Mouse (Mus musculus) stomach, embryonic 14.5 days (tissue): ENCODE measurements around the gene Tpbg. TPM values are rescaled to one million over a fixed set of nuclear protein-coding genes. Genes with fewer than 3 reads are reported as not detected.
"Not testable (repeated sequence)": the region's sequence is repeated elsewhere in the genome, so short reads cannot be mapped to it uniquely, and the experiment has no call there.

Experiments used
- ATAC-seq: fragments of 200-750 bp; cut with Nextera tagmentation; 2 replicates; pipeline ENCODE4 v1.8.0; 2017; ENCODE audit warnings: low read depth, moderate TSS enrichment; ENCODE audit not compliant: insufficient number of reproducible peaks, insufficient read depth, low FRiP score
- H3K27ac ChIP-seq: fragments of 300-500 bp; sonication (generic); 2 replicates; pipeline ENCODE4 v1.5.1; 2014; ENCODE audit warnings: mild to moderate bottlenecking, low read length, moderate library complexity, mixed read lengths
- H3K27me3 ChIP-seq: fragments of 300-500 bp; sonication (generic); 2 replicates; pipeline ENCODE4 v1.6.1; 2014; ENCODE audit warnings: low read length, control low read depth, mixed read lengths; ENCODE audit not compliant: control insufficient read depth, insufficient read depth
- H3K36me3 ChIP-seq: fragments of 300-500 bp; sonication (generic); 2 replicates; pipeline ENCODE4 v1.6.1; 2014; ENCODE audit warnings: mild to moderate bottlenecking, control low read depth, low read length, moderate library complexity, mixed read lengths; ENCODE audit not compliant: control insufficient read depth, insufficient read depth
- H3K4me1 ChIP-seq: fragments of 300-500 bp; sonication (generic); 2 replicates; pipeline ENCODE4 v1.6.1; 2014; ENCODE audit warnings: low read length, control low read depth, mixed read lengths; ENCODE audit not compliant: control insufficient read depth, insufficient read depth
- H3K4me2 ChIP-seq: fragments of 300-500 bp; sonication (generic); replicated peaks from 2 replicates; pipeline ENCODE4 v1.6.1; 2014; ENCODE audit warnings: low read depth, low read length, control low read depth
- H3K4me3 ChIP-seq: fragments of 300-500 bp; sonication (generic); 2 replicates; pipeline ENCODE4 v1.5.1; 2014; ENCODE audit warnings: low read depth, low read length, control low read depth
- H3K9ac ChIP-seq: fragments of 300-500 bp; sonication (generic); replicated peaks from 2 replicates; pipeline ENCODE4 v1.6.1; 2014; ENCODE audit warnings: low read depth, mild to moderate bottlenecking, control low read depth, low read length, moderate library complexity, mixed read lengths
- H3K9me3 ChIP-seq: fragments of 300-500 bp; sonication (generic); 2 replicates; pipeline ENCODE4 v1.6.1; 2016; ENCODE audit warnings: low read depth, low read length, control low read depth; ENCODE audit not compliant: control insufficient read depth
- WGBS: fragments of 180-500 bp; shearing (Covaris S2); extraction: QIAGEN DNeasy Blood & Tissue Kit; methylation state at CpG from one replicate; pipeline ENCODE4 v1.1.7; 2014; 5-methylcytosine and 5-hydroxymethylcytosine counted together
- polyA plus RNA-seq: library from polyadenylated mRNA; unstranded; fragments of >200 nt; fragmentation: Nextera tagmentation; extraction: Ambion mirVana; gene quantifications from 2 replicates; pipeline ENCODE4 v1.2.1, GENCODE M21; 2014

Tpbg gene
- 13.0 and 14.1 TPM in 2 replicates for polyA plus RNA-seq

- H3K9me3 ChIP-seq: no peaks in the 10 kb centered on the region
- WGBS: 0% methylated on average over 39 of the region's 39 CpGs
- peak within 1 kb of the TSS; percentile 70 for H3K4me3 ChIP-seq
- peak within 1 kb of the TSS; percentile 97 for H3K4me2 ChIP-seq
- peak within 1 kb of the TSS; percentile 78 for H3K27ac ChIP-seq
- H3K4me1 ChIP-seq: peaks cover 8% of the 10 kb centered on the region; the same call in 1 of the 2 replicates
- H3K27me3 ChIP-seq: no peaks in the 10 kb centered on the region
- H3K9ac ChIP-seq: peak within 1 kb of the TSS; percentile 63
- ATAC-seq: peak; percentile 84
- no peaks in the 10 kb centered on the region for H3K36me3 ChIP-seq
Measured at GRCm38 (mm10) chr9:85842351-85843011, at the start of gene Tpbg. Gene Tpbg (plus strand): TSS chr9:85842380.

DNA sequence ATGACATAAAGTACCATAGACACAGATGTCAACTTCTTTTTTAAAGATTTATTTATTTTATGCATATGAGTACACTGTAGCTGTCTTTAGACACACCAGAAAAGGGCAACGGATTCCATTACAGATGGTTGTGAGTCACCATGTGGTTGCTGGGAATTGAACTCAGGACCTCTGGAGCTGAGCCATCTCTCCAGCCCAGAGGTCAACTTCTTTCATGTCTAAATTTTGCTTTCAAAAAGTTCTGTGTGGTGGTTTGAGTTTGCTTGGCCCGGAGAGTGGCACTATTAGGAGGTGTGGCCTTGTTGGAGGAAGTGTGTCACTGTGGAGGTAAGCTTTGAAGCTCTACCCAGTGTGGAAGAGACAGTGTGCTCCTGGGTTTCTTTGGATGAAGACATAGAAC, 40.2 kb upstream of the Tpbg start:
- not testable (repeated sequence) for H3K4me1 ChIP-seq, H3K4me2 ChIP-seq, H3K4me3 ChIP-seq, H3K36me3 ChIP-seq, H3K9ac ChIP-seq, H3K9me3 ChIP-seq, H3K27me3 ChIP-seq, H3K27ac ChIP-seq, ATAC-seq
- WGBS: 85% methylated on average over 2 of the region's 2 CpGs

GRCm38 (mm10) chr9:85802563-85802962, 39.6 kb upstream of the Tpbg start:
- Histone ChIP-seq H3K4me2 (no peak overlapping the region), H3K4me3 (no peak overlapping the region), H3K36me3 (no peaks in the 10 kb centered on the region), H3K4me1 (no peaks in the 10 kb centered on the region), H3K27ac (no peak overlapping the region), H3K9ac (no peak overlapping the region), H3K27me3 (no peaks in the 10 kb centered on the region), H3K9me3 (no peaks in the 10 kb centered on the region)
- ATAC-seq: no peak
- 82% methylated on average over 4 of the region's 4 CpGs for WGBS

DNA sequence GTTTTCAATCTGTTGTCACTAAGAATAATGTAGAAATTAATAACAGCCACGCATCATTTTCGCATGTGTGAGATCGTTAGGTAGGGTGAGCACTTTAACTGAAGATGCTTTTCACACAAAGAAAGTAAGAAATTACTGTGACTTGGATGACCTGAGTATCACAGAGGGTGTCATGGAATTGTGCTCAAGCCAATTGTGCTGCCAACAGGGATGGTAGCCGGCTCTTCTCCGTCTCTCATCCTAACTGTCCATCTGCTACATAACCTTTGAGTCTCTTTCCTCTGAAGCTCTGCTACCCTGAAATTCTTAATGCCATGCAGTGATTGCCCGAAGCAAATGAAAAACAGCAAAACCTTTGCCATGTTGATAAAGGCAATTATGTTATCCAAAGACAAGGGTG, 35.8 kb upstream of the Tpbg start:
- ATAC-seq: no peak
- no peaks in the 10 kb centered on the region for H3K9me3 ChIP-seq
- no peak overlapping the region for H3K4me3 ChIP-seq
- H3K9ac ChIP-seq: no peak overlapping the region
- H3K4me1 ChIP-seq: no peaks in the 10 kb centered on the region
- no peaks in the 10 kb centered on the region for H3K27me3 ChIP-seq
- H3K27ac ChIP-seq: no peak overlapping the region
- H3K36me3 ChIP-seq: no peaks in the 10 kb centered on the region
- 89% methylated on average over 6 of the region's 6 CpGs for WGBS
- no peak overlapping the region for H3K4me2 ChIP-seq

GRCm38 (mm10) chr9:85809246-85809645, 32.9 kb upstream of the Tpbg start:
- no peak overlapping the region for H3K4me2 ChIP-seq
- H3K27me3 ChIP-seq: no peaks in the 10 kb centered on the region
- no peak overlapping the region for H3K27ac ChIP-seq
- no peaks in the 10 kb centered on the region for H3K9me3 ChIP-seq
- H3K4me3 ChIP-seq: no peak overlapping the region
- no peaks in the 10 kb centered on the region for H3K4me1 ChIP-seq
- H3K36me3 ChIP-seq: no peaks in the 10 kb centered on the region
- no peak for ATAC-seq
- no peak overlapping the region for H3K9ac ChIP-seq
- WGBS: 85% methylated on average over 3 of the region's 3 CpGs

- Histone ChIP-seq H3K4me1 (no peaks in the 10 kb centered on the region), H3K4me2 (no peak overlapping the region), H3K27me3 (no peaks in the 10 kb centered on the region), H3K27ac (no peak overlapping the region), H3K36me3 (no peaks in the 10 kb centered on the region), H3K4me3 (no peak overlapping the region), H3K9me3 (no peaks in the 10 kb centered on the region), H3K9ac (no peak overlapping the region)
- WGBS: 89% methylated on average over 11 of the region's 11 CpGs
- ATAC-seq: no peak
Measured at GRCm38 (mm10) chr9:85820829-85821228, 21.4 kb upstream of the Tpbg start.

DNA sequence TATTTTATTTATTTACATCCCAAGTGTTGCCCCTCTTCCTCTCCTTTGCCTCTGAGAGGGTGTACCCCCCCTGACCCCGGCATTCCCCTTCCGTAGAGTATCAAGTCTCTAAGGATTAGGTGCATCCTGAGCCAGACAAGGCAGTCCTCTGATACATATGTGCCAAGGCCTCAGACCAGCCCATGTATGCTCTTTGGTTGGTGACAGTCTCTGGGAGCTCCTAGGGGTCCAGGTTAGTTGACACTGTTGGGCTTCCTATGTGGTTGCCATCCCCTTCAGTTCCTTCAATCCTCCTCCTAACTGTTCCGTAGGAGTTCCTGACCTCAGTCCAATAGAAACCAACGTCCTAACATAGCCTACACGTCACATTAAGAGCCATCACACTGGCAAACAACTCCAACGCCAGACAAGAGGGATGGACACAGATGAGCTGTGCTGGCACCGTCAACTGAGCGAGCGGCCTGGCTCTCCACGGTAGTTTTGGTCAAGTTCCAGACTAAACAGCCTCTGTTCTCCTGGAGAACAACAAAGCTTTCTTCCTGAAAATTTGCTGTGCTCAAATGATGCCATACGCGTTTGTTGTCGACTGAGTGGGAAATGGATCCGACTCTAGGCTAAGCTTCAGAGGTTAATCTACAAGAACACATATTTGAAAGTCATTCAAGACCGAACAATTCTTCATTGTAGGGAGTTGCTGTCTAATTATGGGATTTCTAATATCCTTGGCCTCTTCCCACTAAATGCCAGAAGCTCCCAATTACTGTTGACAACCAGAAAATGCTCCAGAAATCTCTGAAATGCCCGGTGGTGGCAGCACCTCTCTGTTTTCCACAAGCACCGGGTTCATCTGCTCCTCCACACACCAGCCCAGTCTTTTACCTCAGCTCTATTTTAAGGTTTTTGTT, 6.4 kb upstream of the Tpbg start:
- no peak overlapping the region for H3K27ac ChIP-seq
- no peaks in the 10 kb centered on the region for H3K27me3 ChIP-seq
- H3K4me3 ChIP-seq: no peak overlapping the region
- H3K9ac ChIP-seq: no peak overlapping the region
- H3K9me3 ChIP-seq: no peaks in the 10 kb centered on the region
- no peaks in the 10 kb centered on the region for H3K36me3 ChIP-seq
- H3K4me1 ChIP-seq: no peaks in the 10 kb centered on the region
- WGBS: 85% methylated on average over 17 of the region's 17 CpGs
- no peak for ATAC-seq
- H3K4me2 ChIP-seq: no peak overlapping the region

DNA sequence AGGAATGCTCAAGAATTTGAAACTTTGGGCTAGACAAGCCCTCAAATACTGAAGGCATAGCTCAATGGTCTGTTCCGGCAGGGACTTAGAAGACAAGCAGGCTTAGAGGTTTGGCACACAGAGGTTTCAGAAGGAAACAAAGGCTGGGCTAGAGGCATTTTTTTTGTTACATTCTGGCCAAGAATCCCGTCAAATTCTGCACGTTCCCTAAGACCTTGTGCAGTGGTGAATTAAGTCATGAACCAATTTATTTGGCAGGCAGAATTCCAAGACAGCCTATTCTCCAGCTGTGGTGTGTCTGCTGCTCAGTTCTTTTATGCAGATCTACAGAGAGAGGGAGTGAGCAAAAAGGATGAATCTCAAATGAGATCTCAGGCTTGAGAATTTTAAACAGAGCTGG, 2.6 kb upstream of the Tpbg start:
- no peak for ATAC-seq
- Histone ChIP-seq H3K4me1 (peaks cover 8% of the 10 kb centered on the region; the same call in 1 of the 2 replicates), H3K4me3 (no peak overlapping the region), H3K4me2 (no peak overlapping the region), H3K36me3 (no peaks in the 10 kb centered on the region), H3K27me3 (no peaks in the 10 kb centered on the region), H3K9me3 (no peaks in the 10 kb centered on the region), H3K27ac (no peak overlapping the region), H3K9ac (no peak overlapping the region)
- 33% methylated on average over 3 of the region's 3 CpGs for WGBS
